Mouse (Mus musculus) layer of hippocampus, adult 11-12 months (tissue): ENCODE results near the gene Myo1c.
"Not testable (repeated sequence)": the region's sequence is repeated elsewhere in the genome, so short reads cannot be mapped to it uniquely, and the experiment has no call there.

Experiments used
- DNase-seq: peaks from one replicate; pipeline ENCODE4 v3.0.0; 2022; ENCODE audit warnings: low spot score

The Myo1c gene

GRCm38 (mm10) chr11:75669176-75669852, 19.0 kb downstream of the Myo1c start:
- no peak for DNase-seq

GRCm38 (mm10) chr11:75669853-75670200, 19.5 kb downstream of the Myo1c start:
- no peak for DNase-seq

GRCm38 (mm10) chr11:75671426-75672180, 21.3 kb downstream of the Myo1c start:
- DNase-seq: no peak

GRCm38 (mm10) chr11:75673411-75673810, 23.1 kb downstream of the Myo1c start:
- no peak for DNase-seq

DNA sequence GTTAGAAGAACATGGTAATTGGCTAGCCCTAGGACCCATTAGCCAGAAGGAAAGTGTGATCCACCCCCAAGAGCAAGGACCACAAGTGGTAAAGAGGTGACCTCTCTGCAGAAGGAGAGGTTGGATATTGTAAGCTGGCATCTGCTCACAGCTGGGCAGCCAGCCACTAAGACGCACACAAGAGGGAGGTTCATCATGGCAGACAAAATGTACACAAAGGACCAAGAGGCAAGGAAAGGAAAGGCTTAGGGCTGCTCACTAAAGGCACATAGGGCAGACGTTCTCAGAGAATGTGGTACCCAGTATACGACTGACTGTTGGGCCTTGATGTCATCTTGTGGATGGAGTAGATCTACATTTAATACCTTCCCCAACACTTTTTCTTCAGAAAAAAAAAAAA, 24.6 kb downstream of the Myo1c start:
- DNase-seq: no peak

DNA sequence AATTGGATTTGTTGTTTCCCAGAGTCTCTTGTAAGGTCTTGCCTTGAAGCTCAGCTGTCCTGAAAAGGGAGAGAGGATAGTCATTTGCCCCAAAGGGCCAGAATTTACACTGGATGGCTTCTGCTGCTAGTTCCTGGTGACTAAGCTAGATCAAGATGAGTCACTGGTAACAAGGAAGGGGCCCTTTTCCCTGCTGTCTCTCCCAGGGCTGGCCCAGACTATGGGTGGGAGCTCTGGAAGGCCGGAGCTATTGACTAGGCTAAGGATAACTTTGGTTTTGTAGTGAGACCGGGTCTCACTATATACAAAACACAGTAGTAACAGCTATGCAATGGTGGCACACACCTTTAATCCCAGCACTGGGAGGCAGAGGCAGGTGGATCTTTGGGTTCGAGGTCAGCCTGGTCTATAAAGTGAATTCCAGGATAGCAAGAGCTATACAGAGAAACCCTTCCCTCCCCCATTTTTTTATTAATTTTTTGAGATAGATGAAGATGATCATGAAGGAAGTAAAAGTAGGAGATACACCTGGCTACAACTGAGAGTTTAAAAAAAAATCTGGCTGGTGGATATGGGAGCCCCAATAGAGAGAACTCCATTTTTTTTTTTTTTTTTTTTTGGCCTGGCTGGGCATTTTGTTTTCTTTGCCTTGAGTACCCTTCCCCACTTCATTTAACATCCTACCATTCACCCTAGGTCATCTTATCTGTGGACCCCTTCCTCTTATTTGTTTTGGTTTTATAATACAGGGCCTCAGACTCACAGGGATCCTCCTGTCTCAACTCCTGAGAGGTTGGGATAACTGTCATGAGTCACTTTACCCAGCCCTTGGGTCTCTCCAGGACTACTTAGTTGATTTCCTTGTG, 27.8 kb downstream of the Myo1c start:
- no peak for DNase-seq

DNA sequence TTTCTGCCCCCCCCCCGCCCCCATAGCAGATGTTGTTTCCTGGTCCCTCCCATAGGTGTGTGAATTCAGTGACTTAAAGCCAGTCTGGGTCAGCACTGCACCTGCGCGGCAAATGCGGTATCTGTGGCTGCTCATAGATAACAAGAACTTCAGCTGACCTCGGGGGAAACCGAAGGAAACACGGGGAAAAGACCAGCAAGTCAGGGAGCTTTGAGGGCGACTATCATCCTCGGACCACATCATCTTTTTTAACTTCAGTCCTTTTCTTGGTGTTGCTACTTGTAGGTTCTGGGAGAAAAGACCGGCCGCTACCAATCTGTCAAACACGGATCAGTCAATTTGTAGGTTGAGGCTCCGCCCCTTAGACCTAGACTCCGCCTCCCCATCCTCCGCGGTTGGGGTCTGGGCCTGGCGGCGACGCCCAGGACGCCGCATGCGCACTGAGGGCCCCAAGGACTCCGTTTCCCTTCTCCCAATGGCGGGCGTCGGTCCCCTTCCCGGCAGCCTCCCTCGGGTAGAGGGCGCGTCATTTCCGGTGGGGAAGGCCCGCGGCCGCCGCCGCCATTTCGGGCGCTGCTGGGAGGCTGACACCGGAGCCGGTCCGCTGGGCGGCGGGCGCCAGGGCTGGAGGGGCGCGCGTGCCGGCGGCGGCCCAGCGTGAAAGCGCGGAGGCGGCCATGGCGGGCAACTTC, 28.6 kb downstream of the Myo1c start, which contains the start of gene Crk:
Gene Crk, plus strand, starts transcription at position 513 of the 692 bp plus-strand sequence.
- DNase-seq: peak; percentile 97

DNA sequence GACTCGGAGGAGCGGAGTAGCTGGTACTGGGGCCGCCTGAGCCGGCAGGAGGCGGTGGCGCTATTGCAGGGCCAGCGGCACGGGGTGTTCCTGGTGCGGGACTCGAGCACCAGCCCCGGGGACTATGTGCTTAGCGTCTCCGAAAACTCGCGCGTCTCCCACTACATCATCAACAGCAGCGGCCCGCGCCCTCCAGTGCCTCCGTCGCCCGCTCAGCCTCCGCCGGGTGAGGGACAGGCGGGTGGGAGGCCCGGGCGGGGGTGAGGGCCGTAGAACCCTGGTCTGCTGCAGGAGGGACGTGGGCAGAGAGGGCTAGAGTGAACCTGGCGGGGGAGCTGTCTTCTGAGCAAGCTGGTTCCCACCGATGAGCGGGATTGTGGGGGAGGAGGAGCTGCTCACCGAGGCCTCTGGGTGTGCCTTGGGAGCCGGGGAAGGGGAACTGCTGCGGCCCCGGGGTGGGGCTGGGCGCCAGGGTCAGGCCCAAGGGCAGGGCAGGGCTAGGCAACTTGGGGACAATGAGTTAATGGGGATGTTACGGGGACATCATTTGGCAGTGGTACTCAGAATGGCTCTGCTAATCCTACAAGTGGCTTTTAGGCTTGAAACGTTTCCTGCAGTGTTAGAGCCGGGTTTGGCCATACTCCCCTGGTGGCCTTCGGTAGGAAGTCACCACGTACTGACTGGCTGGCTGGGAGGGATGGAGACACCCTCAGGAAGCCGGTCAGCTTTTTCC, 29.3 kb downstream of the Myo1c start:
- peak; percentile 59 for DNase-seq

- no peak for DNase-seq
These were observed 34.2 kb downstream of the Myo1c start for GRCm38 (mm10) chr11:75684462-75684861.

DNA sequence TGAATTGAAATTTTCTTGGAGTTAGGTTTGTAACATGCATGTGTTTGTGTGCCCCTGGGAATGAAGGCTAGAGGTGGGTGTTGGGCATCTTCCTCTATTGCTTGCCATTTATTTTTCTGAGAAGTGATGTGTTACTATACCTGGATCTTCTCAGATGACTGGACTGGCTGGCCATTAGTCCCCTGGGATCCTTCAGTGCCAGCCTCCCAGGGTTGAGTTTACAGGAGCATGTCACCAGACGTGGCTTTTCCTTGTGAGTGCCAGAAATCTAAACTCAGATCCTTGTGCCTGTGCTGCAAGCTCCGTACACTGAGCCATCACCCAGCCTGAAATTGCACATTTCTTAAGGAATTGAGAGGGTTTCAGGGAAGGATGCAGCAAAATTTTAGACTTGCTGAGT, 34.7 kb downstream of the Myo1c start:
- DNase-seq: no peak

DNA sequence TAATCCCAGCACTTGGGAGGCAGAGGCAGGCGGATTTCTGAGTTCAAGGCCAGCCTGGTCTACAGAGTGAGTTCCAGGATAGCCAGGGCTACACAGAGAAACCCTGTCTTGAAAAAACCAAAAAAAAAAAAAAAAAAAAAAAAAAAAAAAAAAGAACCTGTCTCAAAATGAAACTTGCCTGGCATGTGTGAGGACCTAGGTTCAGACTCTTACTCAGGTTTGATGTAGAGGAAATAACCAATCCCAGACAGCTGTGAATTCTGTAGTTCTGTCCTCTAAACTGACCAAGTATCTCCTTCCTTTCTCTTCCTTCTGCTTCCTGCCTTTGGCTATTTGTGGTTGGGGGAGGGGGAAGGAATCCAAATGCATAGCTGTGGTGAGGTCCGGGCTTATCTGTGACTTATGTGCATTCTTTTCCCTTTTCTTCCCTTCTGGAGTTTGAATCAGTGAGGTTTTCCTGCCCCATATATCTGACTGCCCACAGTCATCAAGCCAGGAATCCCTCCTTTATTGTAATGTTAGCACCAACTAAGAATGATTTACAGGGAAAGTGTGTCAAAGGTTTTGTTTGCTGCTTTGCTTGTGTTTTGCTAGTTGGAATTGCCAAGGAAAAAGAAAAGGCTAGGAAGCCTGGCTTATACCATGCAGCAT, 37.2 kb downstream of the Myo1c start:
- no peak for DNase-seq

- DNase-seq: no peak
These were observed 37.8 kb downstream of the Myo1c start for GRCm38 (mm10) chr11:75688132-75688531.

DNA sequence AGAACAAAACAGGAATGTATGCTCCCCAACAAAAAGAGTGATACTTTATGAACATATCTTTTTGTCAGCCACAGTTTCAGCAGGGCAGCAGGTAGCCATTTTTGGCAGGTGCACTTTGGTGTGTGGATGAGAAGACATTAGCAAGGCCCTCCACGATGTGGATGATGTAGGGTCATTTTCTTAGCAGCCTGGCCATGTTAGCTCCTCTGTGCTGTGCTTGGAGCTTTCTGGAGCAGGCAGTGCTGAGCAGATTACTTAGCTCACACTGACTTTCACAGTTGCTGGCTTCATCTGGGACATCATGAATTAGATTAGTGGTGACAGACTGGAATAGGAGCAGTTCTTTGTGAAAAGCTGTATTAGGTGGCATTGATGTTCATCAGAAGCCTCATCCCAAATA, 39.7 kb downstream of the Myo1c start:
- no peak for DNase-seq

DNA sequence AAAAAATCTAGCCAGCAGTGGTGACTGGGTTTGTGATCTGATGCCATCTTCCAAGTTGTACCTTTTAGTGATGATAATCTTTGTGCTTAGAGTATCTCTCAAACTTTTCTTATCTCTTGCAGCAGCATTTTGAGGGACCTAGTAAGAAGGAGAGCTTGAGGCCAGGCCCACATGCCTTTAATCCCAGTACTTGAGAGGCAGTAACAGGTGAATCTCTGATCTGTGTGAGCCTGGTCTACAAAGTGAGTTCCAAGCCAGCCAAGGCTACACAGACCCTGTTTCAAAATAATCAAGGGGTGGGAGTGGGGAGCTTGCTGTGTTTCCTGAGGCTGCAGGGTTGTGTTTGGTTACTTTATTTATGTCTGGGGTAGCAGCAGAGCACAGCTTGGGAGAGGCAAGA, 40.7 kb downstream of the Myo1c start:
- no peak for DNase-seq

GRCm38 (mm10) chr11:75693570-75693969, 43.3 kb downstream of the Myo1c start:
- no peak for DNase-seq

GRCm38 (mm10) chr11:75697464-75697863, 47.2 kb downstream of the Myo1c start:
- DNase-seq: not testable (repeated sequence)

GRCm38 (mm10) chr11:75700557-75700956, 50.3 kb downstream of the Myo1c start:
- no peak for DNase-seq

DNA sequence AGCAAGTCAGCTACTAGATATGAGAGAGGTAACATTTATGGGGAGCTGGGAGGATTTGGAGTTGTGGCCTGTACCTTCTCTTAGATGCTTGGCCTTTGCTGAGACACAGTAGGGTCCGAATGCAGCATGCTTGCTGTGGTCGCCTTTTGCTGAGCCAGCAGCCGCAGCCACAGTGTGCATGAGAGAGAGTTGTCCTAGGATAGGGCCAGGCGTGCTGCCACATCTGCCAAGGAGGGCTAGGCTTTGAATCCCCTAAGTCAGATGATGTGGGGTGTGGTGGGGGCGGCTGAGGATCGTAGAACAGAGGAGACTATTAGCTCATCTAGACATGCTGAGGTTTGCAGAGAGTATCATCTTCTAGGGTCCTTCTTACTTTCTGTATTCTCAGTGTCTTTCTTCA, 52.5 kb downstream of the Myo1c start:
- no peak for DNase-seq

DNA sequence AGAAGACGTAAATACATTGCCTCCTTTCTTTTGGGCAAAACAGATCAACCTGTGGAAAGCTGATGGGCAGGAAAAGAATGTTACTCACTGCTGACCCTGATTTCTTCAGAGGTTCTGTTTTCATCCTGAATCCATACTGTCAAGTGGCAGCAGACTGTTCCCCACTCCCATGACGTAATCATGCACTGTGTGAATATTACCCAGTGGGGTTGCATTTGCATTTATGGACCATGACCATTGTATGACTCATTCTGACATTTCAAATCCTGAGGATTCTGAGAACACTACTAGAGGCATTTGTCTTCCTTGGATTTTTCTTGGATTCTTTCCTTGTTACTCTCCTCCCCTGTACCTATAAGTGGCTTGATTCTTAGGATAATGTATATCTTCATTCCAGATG, 53.4 kb downstream of the Myo1c start:
- no peak for DNase-seq

- DNase-seq: no peak
These were observed 63.6 kb downstream of the Myo1c start for GRCm38 (mm10) chr11:75713949-75714348.

DNA sequence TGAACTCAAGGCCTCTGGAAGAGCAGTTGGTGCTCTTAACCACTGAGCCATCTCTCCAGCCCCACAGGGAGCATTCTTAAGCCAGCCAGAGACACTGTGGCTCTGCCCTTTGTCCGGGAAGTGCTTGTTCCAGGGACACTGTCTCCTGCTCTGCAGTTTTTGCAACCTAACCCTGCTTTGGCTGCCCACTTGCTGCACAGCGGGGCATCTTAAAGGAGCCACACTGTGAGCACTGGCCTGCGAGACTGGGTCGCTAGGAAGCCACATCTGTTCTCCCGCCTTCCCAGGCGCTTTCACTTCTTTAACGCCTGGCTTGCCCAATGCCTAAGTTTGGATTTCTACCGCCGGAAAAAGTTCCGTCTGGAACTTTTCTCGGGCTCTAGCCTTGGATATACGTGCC, 65.3 kb downstream of the Myo1c start:
- DNase-seq: no peak
